Mouse (Mus musculus) thymus, adult 2 months (tissue): ENCODE data around the gene Abraxas1. TPM values are rescaled to one million over a fixed set of nuclear protein-coding genes. Genes with fewer than 3 reads are reported as not detected.

Source experiments
- DNase-seq: peaks from one replicate; pipeline ENCODE4 v3.0.0; 2021
- H3K27ac ChIP-seq: fragments of 200-500 bp; 2 replicates; pipeline ENCODE4 v1.5.1; 2012; ENCODE audit warnings: low read length, control low read depth; ENCODE audit not compliant: control insufficient read depth, insufficient read depth
- H3K27me3 ChIP-seq: fragments of 200-500 bp; 2 replicates; pipeline ENCODE4 v1.6.1; 2012; ENCODE audit warnings: mild to moderate bottlenecking, low read length, moderate library complexity, mixed read lengths; ENCODE audit not compliant: control insufficient read depth, insufficient read depth
- H3K36me3 ChIP-seq: fragments of 200-500 bp; 2 replicates; pipeline ENCODE4 v1.6.1; 2012; ENCODE audit warnings: mild to moderate bottlenecking, low read length, moderate library complexity; ENCODE audit not compliant: control insufficient read depth, insufficient read depth
- H3K4me1 ChIP-seq: fragments of 200-500 bp; replicated peaks from 2 replicates; pipeline ENCODE4 v1.6.1; 2012; ENCODE audit warnings: low read length; ENCODE audit not compliant: control insufficient read depth, insufficient read depth
- H3K4me3 ChIP-seq: fragments of 200-500 bp; 2 replicates; pipeline ENCODE4 v1.5.1; 2012; ENCODE audit warnings: mild to moderate bottlenecking, low read length, control low read depth, moderate library complexity; ENCODE audit not compliant: control insufficient read depth, insufficient read depth
- CTCF ChIP-seq: fragments of 200-500 bp; IDR thresholded peaks from 2 replicates; pipeline ENCODE4 v1.5.1; 2012; ENCODE audit warnings: mild to moderate bottlenecking, control low read depth, low read length, moderate library complexity, borderline replicate concordance; ENCODE audit not compliant: control insufficient read depth, poor library complexity, insufficient read depth; ENCODE audit errors: extremely low read depth
- POLR2A ChIP-seq: fragments of 200-500 bp; IDR thresholded peaks from 2 replicates; pipeline ENCODE4 v1.6.1; 2012; ENCODE audit warnings: mild to moderate bottlenecking, low read length, control low read depth, moderate library complexity; ENCODE audit not compliant: control insufficient read depth, poor library complexity, insufficient read depth; ENCODE audit errors: extremely low read depth
- WGBS: fragments of 180-500 bp; shearing (Covaris S2); methylation state at CpG from one replicate; pipeline ENCODE4 v1.1.7; 2018; 5-methylcytosine and 5-hydroxymethylcytosine counted together
- polyA plus RNA-seq: library from polyadenylated mRNA; depleted of rRNA; stranded (reverse); fragments of >200 nt; gene quantifications from 2 replicates; pipeline ENCODE4 v1.2.3, GENCODE M21; 2012

Gene Abraxas1
- polyA plus RNA-seq, 1 experiment: 7.9 TPM

- Histone ChIP-seq H3K36me3 (no peaks in the 10 kb centered on the region), H3K27me3 (no peaks in the 10 kb centered on the region), H3K4me3 (no peak overlapping the region), H3K27ac (peak overlapping the region; percentile 71; the same call in 1 of the 2 replicates), H3K4me1 (peaks cover 15% of the 10 kb centered on the region)
- 50% methylated on average over 7 of the region's 7 CpGs for WGBS
- DNase-seq: no peak
- TF ChIP-seq CTCF (no peak), POLR2A (no peak)
These were observed 5.8 kb upstream of the Abraxas1 start for GRCm38 (mm10) chr5:100826531-100826930.

GRCm38 (mm10) chr5:100825975-100826374 is 5.2 kb upstream of the Abraxas1 start:
- no peak overlapping the region for H3K4me3 ChIP-seq
- H3K36me3 ChIP-seq: no peaks in the 10 kb centered on the region
- H3K4me1 ChIP-seq: peaks cover 15% of the 10 kb centered on the region
- peak overlapping the region; percentile 71; the same call in 1 of the 2 replicates for H3K27ac ChIP-seq
- DNase-seq: peak; percentile 29
- WGBS: 15% methylated on average over 2 of the region's 2 CpGs
- no peak for TF ChIP-seq CTCF
- no peak for TF ChIP-seq POLR2A
- H3K27me3 ChIP-seq: no peaks in the 10 kb centered on the region

- WGBS: 38% methylated on average over 7 of the region's 7 CpGs
- H3K36me3 ChIP-seq: no peaks in the 10 kb centered on the region
- peak; percentile 34 for DNase-seq
- peaks cover 15% of the 10 kb centered on the region for H3K4me1 ChIP-seq
- no peak overlapping the region for H3K27ac ChIP-seq
- H3K27me3 ChIP-seq: no peaks in the 10 kb centered on the region
- no peak for TF ChIP-seq CTCF
- TF ChIP-seq POLR2A: no peak
- H3K4me3 ChIP-seq: no peak overlapping the region
These were observed 2.1 kb upstream of the Abraxas1 start for GRCm38 (mm10) chr5:100822826-100823225.

GRCm38 (mm10) chr5:100821375-100821774 is 610 bp upstream of the Abraxas1 start:
- H3K36me3 ChIP-seq: no peaks in the 10 kb centered on the region
- WGBS: 80% methylated on average over 8 of the region's 8 CpGs
- no peak for DNase-seq
- TF ChIP-seq CTCF (no peak), POLR2A (no peak)
- peaks cover 5% of the 10 kb centered on the region for H3K4me1 ChIP-seq
- no peak overlapping the region for H3K4me3 ChIP-seq
- no peak overlapping the region for H3K27ac ChIP-seq
- no peaks in the 10 kb centered on the region for H3K27me3 ChIP-seq

GRCm38 (mm10) chr5:100819568-100820480 is 941 bp downstream of the Abraxas1 start:
- peak overlapping the region; percentile 68; the same call in 1 of the 2 replicates for H3K27ac ChIP-seq
- peak; percentile 30 for DNase-seq
- no peaks in the 10 kb centered on the region for H3K27me3 ChIP-seq
- 44% methylated on average over 16 of the region's 16 CpGs for whole genome bisulfite sequencing
- peaks cover 3% of the 10 kb centered on the region; the same call in 1 of the 2 replicates for H3K4me1 ChIP-seq
- TF ChIP-seq POLR2A (no peak), CTCF (no peak)
- H3K4me3 ChIP-seq: peak overlapping the region; percentile 78
- no peaks in the 10 kb centered on the region for H3K36me3 ChIP-seq

GRCm38 (mm10) chr5:100818341-100818740 is 2.4 kb downstream of the Abraxas1 start:
- Histone ChIP-seq H3K36me3 (no peaks in the 10 kb centered on the region), H3K27ac (no peak overlapping the region), H3K4me1 (no peaks in the 10 kb centered on the region), H3K4me3 (no peak overlapping the region), H3K27me3 (no peaks in the 10 kb centered on the region)
- 92% methylated on average over 4 of the region's 4 CpGs for WGBS
- DNase-seq: no peak
- no peak for TF ChIP-seq CTCF
- no peak for TF ChIP-seq POLR2A
